Mouse (Mus musculus): ENCODE measurements around the gene Ube2f. TPM values are rescaled to one million over a fixed set of nuclear protein-coding genes. Genes with fewer than 3 reads are reported as not detected.

Ube2f gene
- polyA plus RNA-seq, 1 experiment from 2014 or later: 67.6 TPM

GRCm38 (mm10) chr1:91262508-91262907 is 12.4 kb downstream of the Ube2f start:
- Histone ChIP-seq H3K4me3 (replicated peaks) (no peak overlapping the region), H3K9ac (no peak overlapping the region), H3K9me3 (replicated peaks) (no peaks in the 10 kb centered on the region), H3K27ac (replicated peaks) (no peak overlapping the region), H3K4me2 (replicated peaks) (no peak overlapping the region), H3K36me3 (peaks cover 16% of the 10 kb centered on the region), H3K4me1 (no peaks in the 10 kb centered on the region), H3K27me3 (no peaks in the 10 kb centered on the region)
- ATAC-seq (ENCODE audit: insufficient number of reproducible peaks, low FRiP score, low TSS enrichment, low read depth): no peak
- WGBS: 86% methylated on average over 7 of the region's 7 CpGs

GRCm38 (mm10) chr1:91272260-91272659 is 22.2 kb downstream of the Ube2f start:
- Histone ChIP-seq H3K4me3 (replicated peaks) (no peak overlapping the region), H3K4me1 (no peaks in the 10 kb centered on the region), H3K27me3 (no peaks in the 10 kb centered on the region), H3K36me3 (peaks cover 16% of the 10 kb centered on the region), H3K9ac (no peak overlapping the region), H3K9me3 (replicated peaks) (no peaks in the 10 kb centered on the region), H3K27ac (replicated peaks) (no peak overlapping the region), H3K4me2 (replicated peaks) (no peak overlapping the region)
- 83% methylated on average over 2 of the region's 2 CpGs for WGBS
- ATAC-seq (ENCODE audit: insufficient number of reproducible peaks, low FRiP score, low TSS enrichment, low read depth): no peak

GRCm38 (mm10) chr1:91276581-91276980 is 26.5 kb downstream of the Ube2f start:
- Histone ChIP-seq H3K4me3 (replicated peaks) (no peak overlapping the region), H3K36me3 (peaks cover 49% of the 10 kb centered on the region), H3K27ac (replicated peaks) (no peak overlapping the region), H3K9ac (no peak overlapping the region), H3K27me3 (no peaks in the 10 kb centered on the region), H3K4me2 (replicated peaks) (no peak overlapping the region), H3K9me3 (replicated peaks) (no peaks in the 10 kb centered on the region), H3K4me1 (no peaks in the 10 kb centered on the region)
- no peak for ATAC-seq (ENCODE audit: insufficient number of reproducible peaks, low FRiP score, low TSS enrichment, low read depth)
- WGBS: 95% methylated on average over 4 of the region's 4 CpGs

GRCm38 (mm10) chr1:91277480-91277879 is 27.4 kb downstream of the Ube2f start:
- ATAC-seq (ENCODE audit: insufficient number of reproducible peaks, low FRiP score, low TSS enrichment, low read depth): no peak
- H3K4me2 ChIP-seq (replicated peaks): no peak overlapping the region
- H3K27me3 ChIP-seq: no peaks in the 10 kb centered on the region
- WGBS: 91% methylated on average over 2 of the region's 2 CpGs
- H3K4me3 ChIP-seq (replicated peaks): no peak overlapping the region
- no peaks in the 10 kb centered on the region for H3K9me3 ChIP-seq (replicated peaks)
- no peak overlapping the region for H3K27ac ChIP-seq (replicated peaks)
- peaks cover 49% of the 10 kb centered on the region for H3K36me3 ChIP-seq
- H3K9ac ChIP-seq: no peak overlapping the region
- H3K4me1 ChIP-seq: no peaks in the 10 kb centered on the region

- 89% methylated on average over 3 of the region's 3 CpGs for WGBS
- peaks cover 53% of the 10 kb centered on the region for H3K36me3 ChIP-seq
- ATAC-seq (ENCODE audit: insufficient number of reproducible peaks, low FRiP score, low TSS enrichment, low read depth): no peak
- no peak overlapping the region for H3K4me2 ChIP-seq (replicated peaks)
- no peaks in the 10 kb centered on the region for H3K4me1 ChIP-seq
- no peak overlapping the region for H3K27ac ChIP-seq (replicated peaks)
- no peak overlapping the region for H3K4me3 ChIP-seq (replicated peaks)
- H3K27me3 ChIP-seq: no peaks in the 10 kb centered on the region
- H3K9me3 ChIP-seq (replicated peaks): no peaks in the 10 kb centered on the region
- H3K9ac ChIP-seq: no peak overlapping the region
Measured at GRCm38 (mm10) chr1:91278410-91279119, 28.5 kb downstream of the Ube2f start.

- Histone ChIP-seq H3K4me3 (replicated peaks) (no peak overlapping the region), H3K4me2 (replicated peaks) (no peak overlapping the region), H3K36me3 (peaks cover 53% of the 10 kb centered on the region), H3K27me3 (no peaks in the 10 kb centered on the region), H3K4me1 (no peaks in the 10 kb centered on the region), H3K27ac (replicated peaks) (no peak overlapping the region), H3K9ac (no peak overlapping the region), H3K9me3 (replicated peaks) (no peaks in the 10 kb centered on the region)
- WGBS: 70% methylated on average over 1 of the region's 1 CpGs
- no peak for ATAC-seq (ENCODE audit: insufficient number of reproducible peaks, low FRiP score, low TSS enrichment, low read depth)
Measured at GRCm38 (mm10) chr1:91279126-91279525, 29.0 kb downstream of the Ube2f start.

GRCm38 (mm10) chr1:91282582-91282981 is 32.5 kb downstream of the Ube2f start:
- Histone ChIP-seq H3K4me3 (replicated peaks) (no peak overlapping the region), H3K9ac (no peak overlapping the region), H3K9me3 (replicated peaks) (no peaks in the 10 kb centered on the region), H3K27ac (replicated peaks) (no peak overlapping the region), H3K27me3 (no peaks in the 10 kb centered on the region), H3K4me1 (no peaks in the 10 kb centered on the region), H3K36me3 (peaks cover 62% of the 10 kb centered on the region), H3K4me2 (replicated peaks) (no peak overlapping the region)
- ATAC-seq (ENCODE audit: insufficient number of reproducible peaks, low FRiP score, low TSS enrichment, low read depth): no peak
- WGBS: 87% methylated on average over 1 of the region's 1 CpGs

GRCm38 (mm10) chr1:91289375-91289774 is 39.3 kb downstream of the Ube2f start:
- Histone ChIP-seq H3K27ac (replicated peaks) (no peak overlapping the region), H3K36me3 (peaks cover 40% of the 10 kb centered on the region), H3K9ac (no peak overlapping the region), H3K4me1 (no peaks in the 10 kb centered on the region), H3K4me2 (replicated peaks) (no peak overlapping the region), H3K4me3 (replicated peaks) (no peak overlapping the region), H3K9me3 (replicated peaks) (no peaks in the 10 kb centered on the region), H3K27me3 (no peaks in the 10 kb centered on the region)
- no peak for ATAC-seq (ENCODE audit: insufficient number of reproducible peaks, low FRiP score, low TSS enrichment, low read depth)
- 91% methylated on average over 1 of the region's 1 CpGs for WGBS

GRCm38 (mm10) chr1:91292101-91292825 is 42.2 kb downstream of the Ube2f start:
- Histone ChIP-seq H3K9ac (no peak overlapping the region), H3K4me3 (replicated peaks) (no peak overlapping the region), H3K27me3 (no peaks in the 10 kb centered on the region), H3K36me3 (peaks cover 18% of the 10 kb centered on the region), H3K9me3 (replicated peaks) (no peaks in the 10 kb centered on the region), H3K4me2 (replicated peaks) (no peak overlapping the region), H3K27ac (replicated peaks) (no peak overlapping the region), H3K4me1 (no peaks in the 10 kb centered on the region)
- no peak for ATAC-seq (ENCODE audit: insufficient number of reproducible peaks, low FRiP score, low TSS enrichment, low read depth)
- 92% methylated on average over 11 of the region's 11 CpGs for WGBS

- WGBS: 91% methylated on average over 6 of the region's 6 CpGs
- Histone ChIP-seq H3K27me3 (no peaks in the 10 kb centered on the region), H3K36me3 (peaks cover 7% of the 10 kb centered on the region; the same call in 1 of the 2 replicates), H3K9ac (no peak overlapping the region), H3K9me3 (replicated peaks) (no peaks in the 10 kb centered on the region), H3K4me1 (peaks cover 14% of the 10 kb centered on the region), H3K27ac (replicated peaks) (no peak overlapping the region), H3K4me2 (replicated peaks) (no peak overlapping the region), H3K4me3 (replicated peaks) (no peak overlapping the region)
- no peak for ATAC-seq (ENCODE audit: insufficient number of reproducible peaks, low FRiP score, low TSS enrichment, low read depth)
Measured at GRCm38 (mm10) chr1:91295544-91295943, 45.4 kb downstream of the Ube2f start.

GRCm38 (mm10) chr1:91297799-91298744 is 48.0 kb downstream of the Ube2f start, which contains the start of gene Scly:
Gene Scly, plus strand, starts transcription at chr1:91298338.
- ATAC-seq (ENCODE audit: insufficient number of reproducible peaks, low FRiP score, low TSS enrichment, low read depth): peak; percentile 98
- Histone ChIP-seq H3K27me3 (no peaks in the 10 kb centered on the region), H3K4me2 (replicated peaks) (peak within 1 kb of the TSS; percentile 76), H3K27ac (replicated peaks) (no peak within 1 kb of the TSS), H3K9me3 (replicated peaks) (no peaks in the 10 kb centered on the region), H3K36me3 (0 out of 2 replicates have a peak, but pooled peaks cover 3% of the 10 kb centered on the region), H3K9ac (peak within 1 kb of the TSS; percentile 74), H3K4me1 (peaks cover 14% of the 10 kb centered on the region), H3K4me3 (replicated peaks) (peak within 1 kb of the TSS; percentile 86)
- under 1% methylated on average over 62 of the region's 65 CpGs for WGBS

All from embryonic facial prominence, embryonic 15.5 days (tissue).